Mouse (Mus musculus) large intestine, adult 2 months (tissue): ENCODE measurements around the gene BC030867. TPM values are rescaled to one million over a fixed set of nuclear protein-coding genes. Genes with fewer than 3 reads are reported as not detected.

ENCODE experiments used
- DNase-seq: peaks from one replicate; pipeline ENCODE4 v3.0.0-alpha.2; 2012; ENCODE audit warnings: low read depth, low spot score
- WGBS: fragments of 180-500 bp; shearing (Covaris S2); methylation state at CpG from one replicate; pipeline ENCODE4 v1.1.7; 2018; 5-methylcytosine and 5-hydroxymethylcytosine counted together
- polyA plus RNA-seq: library from polyadenylated mRNA; depleted of rRNA; stranded (reverse); fragments of >200 nt; gene quantifications from 2 replicates; pipeline ENCODE4 v1.2.3, GENCODE M21; 2012

Gene BC030867
- polyA plus RNA-seq, 1 experiment = 9.3 TPM

DNA sequence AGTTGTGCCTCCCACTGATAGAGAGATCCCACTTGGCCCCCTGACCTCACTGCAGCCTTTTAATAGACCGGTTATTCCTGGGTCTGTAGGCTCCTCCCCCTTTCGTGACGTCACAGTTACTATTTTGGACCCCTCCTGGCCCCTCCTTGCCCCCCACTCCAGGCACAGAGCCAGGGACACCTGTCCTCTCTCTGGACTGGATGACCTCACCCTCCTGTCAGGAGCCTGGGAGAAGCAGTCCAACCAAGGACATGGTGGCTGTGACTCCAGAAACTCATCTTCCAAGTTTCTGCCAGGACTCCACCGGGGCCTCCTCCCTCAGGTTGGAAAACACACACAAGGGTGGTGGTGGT, 28.7 kb upstream of the BC030867 start:
- no peak for DNase-seq
- 38% methylated on average over 4 of the region's 4 CpGs for WGBS

DNA sequence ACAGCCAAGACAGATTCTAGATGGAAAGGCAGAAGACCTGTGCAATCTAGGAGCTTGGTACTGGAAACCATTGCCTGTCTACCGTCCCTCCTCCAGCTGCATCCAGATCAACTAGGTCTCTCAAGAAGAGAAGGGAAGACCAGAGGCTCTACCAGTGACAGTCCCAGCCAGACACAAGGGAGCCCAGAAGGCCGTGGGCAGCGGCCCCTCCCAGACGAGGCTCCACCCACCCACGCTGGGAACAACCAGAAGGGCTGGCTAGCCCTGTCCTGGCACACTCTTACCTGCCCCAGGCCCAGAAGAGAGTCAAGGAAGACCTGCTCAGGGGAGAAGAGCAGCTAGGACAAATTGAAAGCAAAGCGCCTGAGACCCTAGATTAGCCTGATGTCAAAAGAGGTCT, 28.2 kb upstream of the BC030867 start:
- no peak for DNase-seq
- 32% methylated on average over 6 of the region's 6 CpGs for WGBS

DNA sequence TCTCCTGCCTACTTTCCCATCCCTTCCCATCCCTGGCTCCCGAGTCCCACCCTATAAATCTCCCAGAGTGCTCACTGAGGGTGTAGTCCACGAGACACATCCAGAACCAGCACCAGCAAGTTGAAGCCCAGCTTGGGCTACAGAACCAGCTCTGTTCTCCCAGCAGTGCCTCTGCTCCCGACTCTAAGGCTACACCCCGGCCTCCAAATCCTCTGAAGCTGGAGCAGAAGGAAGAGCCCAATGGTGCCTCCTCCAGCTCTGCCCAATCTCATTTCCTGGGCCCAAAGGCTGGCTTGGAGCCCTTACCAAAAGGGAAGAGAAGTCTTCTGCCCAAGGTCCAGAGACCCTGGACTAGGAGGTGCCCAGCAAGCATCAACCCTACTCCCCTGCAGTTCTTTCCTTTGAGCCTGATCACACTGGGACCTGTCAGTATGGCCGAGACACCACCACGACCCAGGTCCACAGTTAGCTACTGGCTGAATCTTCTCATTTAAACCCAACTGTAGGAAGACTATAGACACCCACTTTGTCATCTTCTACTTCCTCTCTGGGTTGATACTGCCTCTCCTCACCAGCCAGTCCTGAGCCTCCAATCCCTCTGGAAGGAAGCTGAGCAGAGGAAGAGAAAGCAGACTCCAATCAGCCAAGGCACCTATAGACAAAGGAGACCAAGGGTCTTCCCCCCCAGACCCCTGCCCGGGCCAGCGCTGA, 27.3 kb upstream of the BC030867 start:
- DNase-seq = no peak
- 84% methylated on average over 8 of the region's 8 CpGs for WGBS

GRCm38 (mm10) chr11:102221954-102222351, 26.7 kb upstream of the BC030867 start:
- no peak for DNase-seq
- WGBS = 68% methylated on average over 8 of the region's 8 CpGs

GRCm38 (mm10) chr11:102223166-102223565, 25.5 kb upstream of the BC030867 start:
- 59% methylated on average over 6 of the region's 6 CpGs for WGBS
- DNase-seq = no peak

DNA sequence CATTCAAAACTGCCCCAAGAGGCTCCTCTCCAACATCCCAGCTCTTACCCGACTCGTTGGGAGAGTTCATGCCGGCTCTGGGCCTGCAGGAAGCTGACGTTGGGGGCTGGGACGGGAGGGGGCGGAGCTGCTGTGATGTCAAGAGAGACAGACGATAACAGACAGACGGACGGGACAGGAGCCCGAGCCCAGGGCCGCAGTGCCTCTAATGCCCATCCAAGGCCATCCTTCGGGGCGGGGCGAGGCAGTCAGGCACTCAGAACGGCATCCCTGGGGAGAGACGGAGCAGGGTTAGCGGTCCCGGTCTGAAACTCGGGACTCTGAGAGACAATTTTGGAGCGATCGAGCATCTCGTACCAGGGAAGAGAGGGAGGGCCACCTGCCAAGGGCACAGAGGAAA, 24.0 kb upstream of the BC030867 start:
- 39% methylated on average over 22 of the region's 22 CpGs for WGBS
- DNase-seq = no peak

DNA sequence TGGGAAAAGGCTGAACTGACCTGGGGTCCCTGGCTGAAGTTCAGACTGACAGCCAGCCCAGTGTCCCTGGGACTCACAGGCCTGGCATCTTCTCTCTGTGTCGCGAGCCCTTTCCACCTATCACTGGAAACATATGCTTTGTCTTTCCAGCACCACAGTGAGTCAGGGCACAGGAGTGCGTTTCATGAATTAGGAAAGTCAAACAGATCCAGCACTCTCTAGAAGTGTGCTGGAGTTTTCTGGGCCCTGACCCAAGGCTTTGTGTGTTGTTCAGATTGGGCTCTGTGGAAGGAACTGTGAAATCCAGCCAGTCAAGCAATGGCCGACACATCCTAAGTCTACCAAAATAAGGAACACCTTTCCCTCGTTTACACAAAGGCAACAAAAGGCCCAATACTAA, 23.5 kb upstream of the BC030867 start:
- whole genome bisulfite sequencing = 54% methylated on average over 5 of the region's 5 CpGs
- DNase-seq = no peak

DNA sequence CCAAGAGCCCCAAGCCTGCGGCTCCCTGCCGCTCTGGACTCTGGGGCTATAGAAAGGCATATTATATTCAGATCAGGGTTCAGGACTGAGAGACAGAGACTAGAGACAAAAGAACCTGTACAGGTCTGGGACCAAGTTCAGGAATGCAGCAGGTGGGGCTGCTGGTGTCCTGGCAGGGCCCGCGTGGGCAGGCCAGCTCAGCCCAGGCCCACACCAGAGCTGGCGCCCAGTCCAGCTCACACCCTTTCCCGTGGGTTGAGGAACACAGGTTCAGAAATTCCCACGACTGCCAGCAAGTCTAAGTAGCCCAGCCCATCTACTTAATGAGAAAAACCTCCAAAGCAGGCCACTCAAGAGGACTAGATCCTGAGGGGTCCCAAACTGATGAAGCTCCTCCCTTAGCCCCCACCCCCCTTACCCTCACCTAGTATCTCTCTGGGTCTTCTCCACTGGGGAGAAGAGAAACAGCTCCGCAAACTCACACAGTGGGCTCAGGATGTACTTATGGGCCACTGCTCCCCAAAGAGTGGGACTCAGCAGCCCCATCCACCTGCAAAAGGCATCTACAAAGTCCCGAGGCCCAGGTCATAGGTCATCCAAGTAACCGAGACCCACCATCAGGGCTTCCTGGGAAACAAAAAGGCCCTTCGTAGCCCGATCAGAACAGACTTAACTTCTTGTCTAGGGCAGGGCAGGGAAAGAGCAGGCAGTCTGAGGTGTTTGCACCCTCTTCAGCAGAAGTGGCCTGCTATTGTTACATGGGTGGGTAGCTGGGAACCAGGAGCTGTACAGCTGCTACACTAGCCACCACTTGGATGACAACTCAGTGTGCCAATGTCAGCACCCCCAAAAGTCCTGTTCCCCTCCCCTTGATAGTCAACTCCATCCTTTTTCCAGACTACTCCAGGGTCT, 22.4 kb upstream of the BC030867 start:
- 70% methylated on average over 12 of the region's 12 CpGs for WGBS
- DNase-seq = no peak

GRCm38 (mm10) chr11:102227270-102228190, 21.2 kb upstream of the BC030867 start:
- 64% methylated on average over 12 of the region's 12 CpGs for WGBS

DNA sequence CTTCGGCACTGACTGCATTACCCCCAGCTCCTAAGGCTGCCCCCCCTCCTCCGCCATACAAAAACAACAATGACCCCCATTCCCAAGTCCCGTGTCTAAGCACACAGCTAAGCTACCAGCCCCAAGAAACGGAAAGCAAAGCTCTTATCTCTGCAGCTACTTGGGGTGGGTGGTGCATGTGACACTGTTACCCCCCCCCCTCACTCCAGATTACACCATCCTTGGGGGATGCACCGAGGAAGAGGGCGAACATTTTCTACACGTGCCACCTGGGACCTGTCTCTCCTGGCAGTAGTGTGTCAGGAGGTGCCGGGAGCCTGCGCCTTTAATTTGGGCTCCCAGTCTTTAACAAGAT, 20.5 kb upstream of the BC030867 start:
- 65% methylated on average over 9 of the region's 9 CpGs for WGBS
- DNase-seq = no peak

More at GRCm38 (mm10) chr11:102227270-102228190, 21.2 kb upstream of the BC030867 start:
- DNase-seq = no peak

- DNase-seq = no peak
- 15% methylated on average over 6 of the region's 7 CpGs for WGBS
These were observed 19.9 kb upstream of the BC030867 start for GRCm38 (mm10) chr11:102228646-102229268.

GRCm38 (mm10) chr11:102229331-102229953, 19.2 kb upstream of the BC030867 start:
- no peak for DNase-seq
- WGBS = under 1% methylated on average over 47 of the region's 47 CpGs

DNA sequence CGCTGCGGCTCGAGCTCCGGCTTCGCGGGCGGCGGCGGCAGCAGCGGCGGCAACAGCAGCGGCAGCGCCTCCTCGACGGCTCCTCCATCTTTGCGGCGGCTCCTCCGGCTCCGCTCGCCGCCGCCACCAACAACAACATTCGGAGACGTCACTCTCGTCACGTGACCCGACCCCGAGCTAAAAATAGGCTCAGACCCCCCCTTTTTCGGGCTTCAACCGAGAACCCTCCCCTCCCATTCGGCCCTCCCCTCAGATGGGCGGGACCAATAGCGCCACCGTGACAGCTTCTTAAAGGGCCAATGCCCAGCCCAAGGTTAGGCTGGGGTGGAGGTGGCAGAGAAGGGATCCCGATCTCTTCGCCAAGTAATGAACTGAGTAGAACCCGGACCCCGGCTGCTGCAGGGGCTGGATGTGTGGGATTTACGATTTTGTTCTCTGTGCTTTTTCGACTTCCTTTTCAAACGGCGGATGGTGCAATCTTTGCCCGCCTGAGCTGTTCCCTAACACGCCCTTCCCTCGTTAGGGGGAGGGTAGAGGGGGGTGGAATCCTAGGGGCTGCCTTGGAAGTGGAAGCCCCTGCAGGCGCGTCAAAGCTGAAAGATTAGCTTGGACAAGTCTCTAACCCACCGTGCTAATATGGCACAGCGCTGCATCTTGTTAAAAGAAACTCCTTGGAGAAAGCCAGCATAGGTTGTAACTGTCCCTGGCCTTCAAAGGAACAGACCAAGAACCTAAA, 18.5 kb upstream of the BC030867 start, which contains the start of gene Hdac5:
Gene Hdac5 (minus strand): TSS at position 161 of the 736 bp plus-strand sequence.
- WGBS = under 1% methylated on average over 48 of the region's 49 CpGs
- DNase-seq = peak; percentile 99

GRCm38 (mm10) chr11:102236022-102236421, 12.7 kb upstream of the BC030867 start:
- WGBS = 74% methylated on average over 2 of the region's 2 CpGs
- DNase-seq = no peak

GRCm38 (mm10) chr11:102240636-102241035, 8.0 kb upstream of the BC030867 start:
- WGBS = 88% methylated on average over 6 of the region's 6 CpGs
- no peak for DNase-seq

DNA sequence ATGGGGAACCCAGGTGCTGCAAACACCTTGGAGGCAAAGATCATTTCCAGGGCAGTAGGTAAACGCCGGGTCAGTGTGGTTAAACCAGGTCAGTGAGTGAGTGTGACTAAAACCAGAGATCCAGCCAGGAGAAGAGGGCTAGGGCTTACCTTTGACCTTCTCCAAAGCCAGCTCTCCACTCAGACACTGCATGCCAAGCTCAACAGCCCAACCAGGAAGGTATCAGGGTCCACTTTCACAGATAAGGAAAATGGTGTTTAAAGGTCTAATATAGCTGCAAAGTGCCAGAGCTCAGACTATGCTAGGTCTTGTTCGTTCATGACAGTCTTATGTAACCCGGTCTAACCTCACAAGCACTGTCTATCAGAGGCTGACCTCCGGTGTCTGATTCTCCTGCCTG, 7.4 kb upstream of the BC030867 start:
- no peak for DNase-seq

GRCm38 (mm10) chr11:102241874-102242273, 6.8 kb upstream of the BC030867 start:
- no peak for DNase-seq

More for the DNA sequence above, 7.4 kb upstream of the BC030867 start:
- WGBS = 48% methylated on average over 5 of the region's 5 CpGs

DNA sequence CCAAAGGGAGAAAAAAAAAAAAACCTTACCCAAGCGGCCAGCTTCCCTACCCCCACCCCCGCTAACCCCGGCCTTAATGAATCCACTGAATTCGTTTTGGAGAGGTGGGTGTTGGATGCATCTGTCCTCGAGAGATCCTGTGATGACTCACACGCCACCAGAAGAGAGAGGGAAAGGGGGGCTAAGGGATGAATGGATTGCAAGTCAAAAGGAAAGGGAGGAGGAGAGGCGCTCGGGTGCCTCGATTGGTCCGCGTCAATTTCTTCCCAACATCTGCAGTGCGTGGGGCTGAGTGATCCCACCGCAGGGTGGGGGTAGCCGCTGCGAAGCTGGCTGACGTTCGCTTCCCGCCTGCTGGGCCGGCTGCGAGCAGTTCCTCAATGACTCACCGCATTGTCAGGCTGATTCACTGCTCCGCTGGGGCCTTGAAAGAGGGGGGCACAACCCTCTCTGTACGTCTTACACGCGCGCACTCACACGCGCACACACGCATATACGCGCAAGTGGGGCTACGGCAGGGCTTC, 3.7 kb upstream of the BC030867 start:
- under 1% methylated on average over 32 of the region's 32 CpGs for WGBS
- no peak for DNase-seq

More at GRCm38 (mm10) chr11:102241874-102242273, 6.8 kb upstream of the BC030867 start:
- 63% methylated on average over 5 of the region's 5 CpGs for WGBS
